Mouse (Mus musculus) gastrocnemius, adult 2 months (tissue): Measurements from ENCODE around the gene Cdkal1. TPM values are rescaled to one million over a fixed set of nuclear protein-coding genes. Genes with fewer than 3 reads are reported as not detected.
A peak's percentile ranks its signal among the peaks of the same experiment; 100 is the strongest.

Experiments used
- DNase-seq: peaks from one replicate; pipeline ENCODE4 v3.0.0; 2022
- H3K27ac ChIP-seq: fragments of 200-600 bp; 2 replicates; pipeline ENCODE4 v1.8.1; 2022; ENCODE audit warnings: mild to moderate bottlenecking
- H3K4me3 ChIP-seq: fragments of 200-600 bp; 2 replicates; pipeline ENCODE4 v1.8.1; 2022; ENCODE audit warnings: mild to moderate bottlenecking, moderate library complexity
- CTCF ChIP-seq: fragments of 200-600 bp; IDR thresholded peaks from 2 replicates; pipeline ENCODE4 v1.8.1; 2022; ENCODE audit warnings: antibody characterized with exemption, mild to moderate bottlenecking, moderate library complexity
- intact Hi-C: fragments of 180-260 bp; cut with DNase I; formaldehyde crosslinking; loops from one replicate; pipeline ENCODE4 v1.15.1; 2025
- total RNA-seq, 2 experiments: library from RNA; stranded (reverse); gene quantifications; 2 replicates each; pipeline ENCODE4 v1.2.3; 2021

Gene Cdkal1
- total RNA-seq, 2 experiments from 2014 or later = 35.4 to 35.5 TPM

DNA sequence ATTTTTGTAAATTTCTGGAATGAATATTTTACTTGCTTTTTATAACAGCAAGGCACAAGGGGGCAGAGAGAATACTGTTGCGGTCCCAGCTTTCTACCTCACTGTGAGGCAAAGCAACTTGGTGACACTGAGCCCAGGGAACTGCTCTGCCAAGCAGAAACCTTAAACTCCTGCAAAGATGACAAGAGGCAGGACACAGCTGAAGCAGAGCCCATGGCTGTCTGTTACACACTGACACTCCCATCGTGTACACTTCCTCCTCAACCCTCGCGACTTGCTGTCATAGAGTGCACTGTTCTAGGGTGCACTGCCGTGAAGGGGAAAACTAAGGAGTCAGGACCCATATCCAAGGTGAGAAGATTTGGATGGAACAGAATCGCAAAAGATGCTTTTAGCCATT lies 393.2 kb downstream of the Cdkal1 start:
- intact Hi-C loops = loop anchor here (5.0 kb wide), 1 partner anchor 45 kb away; no protein-coding TSS in a partner anchor
- no peak for TF ChIP-seq CTCF
- H3K27ac ChIP-seq = peak overlapping the region; percentile 64
- DNase-seq = peak; percentile 53
- no peak overlapping the region for H3K4me3 ChIP-seq

DNA sequence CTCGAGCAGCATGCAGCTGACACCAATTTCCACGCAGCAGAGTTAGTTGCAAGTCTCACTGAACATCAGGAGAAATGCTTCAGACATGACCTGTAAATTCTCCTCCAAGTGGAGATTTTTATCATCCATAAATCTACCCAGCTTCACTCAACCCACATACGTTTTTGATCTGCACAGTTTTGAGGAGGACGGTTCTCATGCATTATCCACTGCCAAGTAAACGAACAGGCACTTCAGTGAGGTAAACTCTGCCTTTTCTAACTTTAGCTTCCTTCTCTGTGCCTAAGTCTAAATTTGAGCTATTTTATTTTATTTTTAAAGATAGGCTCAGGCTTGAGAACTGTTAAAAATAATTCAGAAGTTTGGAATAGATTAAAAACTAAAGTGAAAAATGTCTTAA lies 394.7 kb downstream of the Cdkal1 start:
- TF ChIP-seq CTCF = no peak
- H3K27ac ChIP-seq = peak overlapping the region; percentile 53
- DNase-seq = no peak
- peak overlapping the region; percentile 9; the same call in 1 of the 2 replicates for H3K4me3 ChIP-seq
- intact Hi-C loops = loop anchor here (5.0 kb wide), 1 partner anchor 43 kb away; no protein-coding TSS in a partner anchor

DNA sequence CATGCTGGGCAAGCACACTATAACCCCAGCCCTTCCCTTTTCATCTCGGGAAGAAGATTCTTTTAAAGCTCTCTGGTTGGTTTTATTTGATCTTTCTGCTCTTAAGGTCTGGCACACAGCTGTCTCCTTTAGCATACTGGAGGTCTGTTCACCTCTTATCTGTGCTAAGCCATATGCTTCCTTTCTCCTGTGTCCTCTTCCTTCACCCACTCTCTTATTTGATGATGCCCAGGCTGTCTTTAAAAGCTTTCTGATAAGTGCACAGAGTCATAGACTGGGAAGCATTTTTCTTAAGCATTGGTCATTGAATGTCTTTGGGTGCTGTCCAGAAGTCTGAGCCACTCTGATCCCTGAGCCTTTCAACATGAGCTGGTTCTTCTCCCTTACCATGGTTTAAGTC lies 397.1 kb downstream of the Cdkal1 start:
- Histone ChIP-seq H3K4me3 (no peak overlapping the region), H3K27ac (no peak overlapping the region)
- intact Hi-C loops = no loop called here
- DNase-seq = no peak
- no peak for TF ChIP-seq CTCF

DNA sequence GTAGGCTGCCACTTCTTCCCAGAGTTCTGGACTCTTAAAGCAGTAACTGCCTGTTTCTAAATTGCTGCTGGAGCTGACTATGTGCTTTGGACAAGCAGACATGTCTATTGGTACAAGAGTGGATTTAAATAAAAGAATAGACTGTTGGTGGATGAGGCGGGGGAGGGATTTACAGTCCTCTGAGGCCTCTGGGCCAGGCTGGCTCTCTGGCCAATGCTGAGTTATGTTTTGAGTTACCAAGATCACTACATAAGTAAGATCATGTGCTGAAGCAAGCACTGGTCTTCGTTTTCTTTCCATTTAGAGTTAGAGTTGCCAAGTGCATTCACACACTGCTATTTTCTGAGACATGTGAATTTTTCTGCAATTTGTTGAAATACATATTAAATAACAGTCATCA lies 418.4 kb downstream of the Cdkal1 start:
- no peak for TF ChIP-seq CTCF
- intact Hi-C loops = no loop called here
- H3K4me3 ChIP-seq = no peak overlapping the region
- no peak for DNase-seq
- no peak overlapping the region for H3K27ac ChIP-seq

DNA sequence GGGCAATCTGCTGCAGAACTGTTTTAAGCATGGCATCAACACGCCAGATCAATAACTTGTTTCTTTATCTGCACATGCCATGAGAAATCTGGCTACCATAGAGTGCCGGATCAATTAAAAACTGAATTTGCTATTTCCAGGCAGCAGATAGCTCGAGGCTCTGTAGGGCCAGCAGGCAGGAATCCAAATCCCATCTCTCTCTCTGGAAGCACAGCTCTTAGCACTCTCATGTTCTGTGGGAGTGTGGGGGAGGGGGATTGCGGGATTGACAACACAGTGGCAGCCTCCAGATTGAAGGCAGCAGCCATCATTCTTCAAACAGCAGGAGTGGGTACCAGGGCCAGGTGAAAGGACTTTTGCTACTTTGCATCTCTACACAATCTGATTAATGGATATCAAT lies 420.7 kb downstream of the Cdkal1 start:
- Histone ChIP-seq H3K27ac (no peak overlapping the region), H3K4me3 (no peak overlapping the region)
- DNase-seq = no peak
- intact Hi-C loops = no loop called here
- TF ChIP-seq CTCF = no peak

- no peak for TF ChIP-seq CTCF
- no peak for DNase-seq
- intact Hi-C loops = no loop called here
- no peak overlapping the region for H3K27ac ChIP-seq
- H3K4me3 ChIP-seq = no peak overlapping the region
Observed at GRCm38 (mm10) chr13:29430919-29431318, 424.6 kb downstream of the Cdkal1 start.

- TF ChIP-seq CTCF = no peak
- no peak for DNase-seq
- no peak overlapping the region for H3K4me3 ChIP-seq
- no peak overlapping the region for H3K27ac ChIP-seq
- intact Hi-C loops = no loop called here
Observed at GRCm38 (mm10) chr13:29429877-29430276, 425.6 kb downstream of the Cdkal1 start.

DNA sequence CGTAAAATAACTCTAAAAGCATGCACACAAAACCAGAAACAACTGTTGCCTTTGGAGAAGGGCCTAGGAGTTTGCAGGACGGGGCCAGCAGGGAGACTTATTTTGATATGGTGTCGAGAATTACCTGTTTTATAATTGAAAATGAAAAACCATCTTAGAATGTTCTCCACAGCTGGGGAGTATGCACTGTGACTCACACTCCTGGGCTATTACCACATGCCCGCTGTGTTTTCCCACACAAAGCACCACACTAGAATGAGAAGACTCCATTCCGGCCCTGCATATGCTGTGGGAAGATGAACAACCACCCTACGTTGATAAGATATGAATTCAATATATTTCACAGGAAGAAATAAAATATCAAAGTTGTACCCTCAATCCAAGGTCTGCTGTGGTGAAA lies 426.3 kb downstream of the Cdkal1 start:
- no peak for TF ChIP-seq CTCF
- DNase-seq = no peak
- intact Hi-C loops = no loop called here
- H3K4me3 ChIP-seq = no peak overlapping the region
- no peak overlapping the region for H3K27ac ChIP-seq

DNA sequence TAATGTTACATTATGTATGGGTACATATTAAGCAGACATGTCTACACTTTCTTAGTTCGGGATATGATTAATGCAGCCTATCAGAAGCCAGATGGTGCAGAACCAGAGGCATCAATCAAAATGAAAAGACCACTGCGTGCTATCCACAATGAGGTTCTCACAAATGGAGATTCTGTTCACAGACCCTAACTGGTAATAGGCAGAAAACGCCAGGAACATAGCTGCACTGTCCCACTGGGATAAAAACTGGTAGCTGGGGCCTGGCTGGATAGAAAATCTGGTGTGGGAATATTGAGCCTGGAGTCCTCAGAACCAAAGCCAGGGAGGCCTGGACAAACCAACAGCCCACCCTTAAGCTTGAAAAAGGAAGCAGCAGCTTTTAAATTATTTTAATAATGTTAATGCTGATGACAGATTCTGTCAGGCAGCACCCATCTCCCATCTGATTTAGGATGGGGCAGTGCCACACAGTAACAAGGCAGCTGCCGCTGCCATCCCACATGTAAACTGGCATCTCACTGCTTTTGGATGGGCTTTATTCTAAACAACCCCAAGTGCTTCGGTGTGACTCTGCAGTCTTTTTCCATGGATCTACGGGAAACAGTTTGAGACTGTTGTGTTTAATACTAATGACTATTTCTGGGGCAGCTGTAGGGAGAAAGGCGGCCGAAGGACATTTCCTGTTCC lies 438.9 kb downstream of the Cdkal1 start:
- Histone ChIP-seq H3K4me3 (no peak overlapping the region), H3K27ac (no peak overlapping the region)
- intact Hi-C loops = loop anchor here (5.0 kb wide), 1 partner anchor 46 kb away; no protein-coding TSS in a partner anchor
- DNase-seq = no peak
- TF ChIP-seq CTCF = no peak

- TF ChIP-seq CTCF = no peak
- no peak overlapping the region for H3K4me3 ChIP-seq
- intact Hi-C loops = loop anchor here (5.0 kb wide), 1 partner anchor 46 kb away; no protein-coding TSS in a partner anchor
- no peak overlapping the region for H3K27ac ChIP-seq
- no peak for DNase-seq
Observed at GRCm38 (mm10) chr13:29415967-29416366, 439.5 kb downstream of the Cdkal1 start.

DNA sequence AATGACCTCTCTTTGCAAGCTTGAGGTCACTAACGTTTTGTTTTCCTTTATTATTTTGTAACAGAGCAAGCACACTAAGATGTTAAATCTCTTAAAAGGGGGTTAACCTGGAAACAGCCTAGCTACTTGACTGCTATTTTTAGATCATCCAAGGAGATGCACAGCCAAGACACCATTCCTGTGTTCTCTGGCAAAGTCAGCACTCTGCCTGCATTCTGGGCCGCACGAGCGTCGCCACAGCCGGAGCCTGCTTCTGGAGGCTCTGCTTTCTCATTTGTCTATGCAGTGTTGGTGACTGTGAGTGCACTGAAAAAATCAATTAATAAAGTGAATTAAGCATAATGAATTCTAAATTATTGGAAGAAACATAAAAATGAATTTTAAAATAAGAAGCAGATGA lies 440.6 kb downstream of the Cdkal1 start:
- peak; percentile 55 for DNase-seq
- intact Hi-C loops = loop anchor here (5.0 kb wide), 1 partner anchor 47 kb away; no protein-coding TSS in a partner anchor
- no peak for TF ChIP-seq CTCF
- Histone ChIP-seq H3K27ac (peak overlapping the region; percentile 67), H3K4me3 (peak overlapping the region; percentile 25)

- peak overlapping the region; percentile 67 for H3K27ac ChIP-seq
Observed at GRCm38 (mm10) chr13:29414470-29414869, 441.0 kb downstream of the Cdkal1 start.

DNA sequence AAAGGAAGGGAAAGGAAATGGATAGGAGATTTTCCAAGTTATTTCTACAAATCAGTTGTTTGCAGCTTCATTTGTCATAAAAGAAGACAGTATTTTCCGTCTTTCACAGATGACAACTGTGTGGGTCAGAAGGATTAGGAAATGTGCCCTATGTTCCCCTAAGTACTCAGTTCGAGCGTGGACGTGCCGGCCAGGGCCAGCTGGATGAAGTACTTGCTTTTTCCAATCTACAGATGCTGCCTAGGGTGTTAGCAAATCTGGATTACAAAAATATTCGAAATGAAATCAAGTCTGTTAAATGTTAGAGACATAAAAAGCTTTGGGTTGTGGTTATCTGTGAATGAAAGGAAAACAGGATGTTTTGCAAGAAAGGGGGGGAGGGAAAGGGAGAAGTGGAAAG lies 444.3 kb downstream of the Cdkal1 start:
- intact Hi-C loops = no loop called here
- no peak overlapping the region for H3K4me3 ChIP-seq
- no peak for DNase-seq
- no peak for TF ChIP-seq CTCF
- H3K27ac ChIP-seq = no peak overlapping the region

More at GRCm38 (mm10) chr13:29414470-29414869, 441.0 kb downstream of the Cdkal1 start:
- no peak for DNase-seq
- TF ChIP-seq CTCF = no peak
- intact Hi-C loops = no loop called here
- peak overlapping the region; percentile 25; the same call in 1 of the 2 replicates for H3K4me3 ChIP-seq

- Histone ChIP-seq H3K27ac (no peak overlapping the region), H3K4me3 (no peak overlapping the region)
- intact Hi-C loops = no loop called here
- DNase-seq = no peak
- TF ChIP-seq CTCF = no peak
Observed at GRCm38 (mm10) chr13:29407619-29408018, 447.9 kb downstream of the Cdkal1 start.
